Comparison of ENCODE assay signal across 8 mouse cellular contexts in the genomic region with DNA sequence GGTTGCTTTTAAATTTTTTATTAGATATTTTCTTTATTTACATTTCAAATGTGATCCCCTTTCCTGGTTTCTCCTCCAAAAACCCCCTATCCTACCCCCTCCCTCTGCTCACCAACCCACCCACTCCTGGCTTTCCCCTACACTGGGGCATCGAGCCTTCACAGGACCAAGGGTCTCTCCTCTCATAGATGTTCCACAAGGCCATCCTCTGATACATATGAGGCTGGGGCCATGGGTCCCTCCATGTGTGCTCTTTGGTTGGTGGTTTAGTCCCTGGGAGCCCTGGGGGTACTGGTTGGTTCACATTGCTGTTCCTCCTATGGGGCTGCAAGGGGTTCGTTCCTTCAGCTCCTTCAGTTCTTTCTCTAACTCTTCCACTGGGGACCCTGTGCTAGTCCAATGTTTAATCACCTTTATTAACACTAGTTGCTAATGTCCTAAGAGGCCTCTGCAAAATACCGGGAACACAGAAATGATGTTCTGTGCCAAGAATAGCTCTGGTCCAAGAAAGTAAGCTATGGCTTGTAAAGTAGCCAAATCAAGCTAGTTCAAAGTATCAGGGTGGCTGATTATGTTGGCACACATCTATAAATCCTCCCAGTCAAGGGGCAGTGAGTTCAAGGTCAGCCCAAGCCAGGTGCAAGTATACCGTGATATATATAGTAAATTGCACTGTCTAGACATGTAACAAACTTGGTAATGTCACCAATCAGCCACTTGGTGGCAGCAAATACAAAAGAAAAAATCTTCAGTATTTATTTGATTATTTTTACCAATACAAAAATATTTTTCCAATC. TPM values are rescaled to one million over a fixed set of nuclear protein-coding genes. Genes with fewer than 3 reads are reported as not detected.
A peak's percentile ranks its signal among the peaks of the same experiment; 100 is the strongest.
DNase-seq lines count a peak whose midpoint lies in the region; ATAC-seq and TF ChIP-seq lines count a peak whose summit lies in the region.

No protein-coding gene starts in this region.

- H3K4me3 ChIP-seq in forebrain, embryonic 11.5 days (ENCODE audit: low read depth, low read length), result no peak overlapping the region
- no peak overlapping the region for H3K4me3 ChIP-seq in forebrain, embryonic 10.5 days
- no peak overlapping the region for H3K4me3 ChIP-seq in liver, embryonic 14.5 days (ENCODE audit: insufficient read depth in 1 of 2, low read depth in 2 of 2, low read length in 2 of 2)

- TF ChIP-seq CTCF in liver, embryonic 14.5 days (IDR thresholded peaks at IDR 0.05; ENCODE audit: low read depth), result peak; percentile 47

- H3K27me3 ChIP-seq in forebrain, embryonic 11.5 days (ENCODE audit: control insufficient read depth, insufficient read depth, low read length), result no peaks in the 10 kb centered on the region
- no peaks in the 10 kb centered on the region for H3K27me3 ChIP-seq in forebrain, embryonic 10.5 days (ENCODE audit: poor library complexity, severe bottlenecking)
- no peaks in the 10 kb centered on the region for H3K27me3 ChIP-seq in liver, embryonic 14.5 days (ENCODE audit: control insufficient read depth, insufficient read depth, low read length)

- 73% methylated on average over 4 of the region's 4 CpGs for WGBS in forebrain, embryonic 11.5 days
- 78% methylated on average over 4 of the region's 4 CpGs for WGBS in forebrain, embryonic 10.5 days
- WGBS in liver, embryonic 14.5 days (ENCODE audit: insufficient replicate concordance), result 63% methylated on average over 4 of the region's 4 CpGs

- H3K9ac ChIP-seq in forebrain, embryonic 11.5 days (ENCODE audit: low read length), result no peak overlapping the region
- no peak overlapping the region for H3K9ac ChIP-seq in liver, embryonic 14.5 days (replicated peaks)

- no peaks in the 10 kb centered on the region for H3K9me3 ChIP-seq in forebrain, embryonic 11.5 days (ENCODE audit: control insufficient read depth, low read length)
- H3K9me3 ChIP-seq in forebrain, embryonic 10.5 days, result no peaks in the 10 kb centered on the region
- no peaks in the 10 kb centered on the region for H3K9me3 ChIP-seq in liver, embryonic 14.5 days (ENCODE audit: control insufficient read depth, low read length)

- H3K4me1 ChIP-seq in forebrain, embryonic 11.5 days (replicated peaks; ENCODE audit: control insufficient read depth, insufficient read depth, low read length), result no peaks in the 10 kb centered on the region
- peaks cover 23% of the 10 kb centered on the region for H3K4me1 ChIP-seq in forebrain, embryonic 10.5 days
- no peaks in the 10 kb centered on the region for H3K4me1 ChIP-seq in liver, embryonic 14.5 days (replicated peaks; ENCODE audit: control insufficient read depth in 2 of 2, insufficient read depth in 2 of 2, low read length in 1 of 2)

- no peaks in the 10 kb centered on the region for H3K36me3 ChIP-seq in forebrain, embryonic 11.5 days (ENCODE audit: control insufficient read depth, insufficient read depth, low read length)
- no peaks in the 10 kb centered on the region for H3K36me3 ChIP-seq in forebrain, embryonic 10.5 days (replicated peaks)
- no peaks in the 10 kb centered on the region for H3K36me3 ChIP-seq in liver, embryonic 14.5 days (replicated peaks; ENCODE audit: control insufficient read depth, insufficient read depth, low read depth)

- H3K27ac ChIP-seq in forebrain, embryonic 11.5 days (ENCODE audit: low read depth, low read length), result no peak overlapping the region
- H3K27ac ChIP-seq in forebrain, embryonic 10.5 days, result no peak overlapping the region
- H3K27ac ChIP-seq in liver, embryonic 14.5 days, result no peak overlapping the region

- TF ChIP-seq EP300 in liver, embryonic 14.5 days (IDR thresholded peaks at IDR 0.05; ENCODE audit: low read depth), result no peak

- no peak overlapping the region for H3K4me2 ChIP-seq in forebrain, embryonic 11.5 days (ENCODE audit: low read depth, low read length, severe bottlenecking)
- no peak overlapping the region for H3K4me2 ChIP-seq in liver, embryonic 14.5 days (ENCODE audit: low read depth)

- 0 out of 2 replicates have a peak, but pooled peaks have one; percentile 66 for ATAC-seq in forebrain, embryonic 11.5 days (replicated peaks; ENCODE audit: low FRiP score)
- ATAC-seq in liver, embryonic 14.5 days (ENCODE audit: insufficient read depth), result peak; percentile 39; the same call in 1 of the 2 replicates
- 0 out of 2 replicates have a peak, but pooled peaks have one; percentile 44 for ATAC-seq in neutrophil, adult 5-6 weeks (ENCODE audit: extremely low read depth, insufficient number of reproducible peaks, low FRiP score, poor library complexity, severe bottlenecking)

- DNase-seq in forebrain, embryonic 11.5 days (ENCODE audit: low spot score), result no peak
- no peak for DNase-seq in forebrain, embryonic 10.5 days (ENCODE audit: extremely low spot score, low spot score)
- peak; percentile 62 for DNase-seq in 416B (ENCODE audit: low read depth)
- peak; percentile 34 for DNase-seq in cerebellum, adult 8-10 months
- peak; percentile 29 for DNase-seq in heart, postnatal 4 days
- DNase-seq in liver, embryonic 14.5 days (ENCODE audit: low read depth in 3 of 3, low spot score in 3 of 3), result peak in 1 of 3 experiments; percentile 44
- DNase-seq in ovary, adult 18-20 months (ENCODE audit: low spot score), result no peak

RNA-seq across cellular contexts. Expression of a gene that starts 36.3 kb away (rescaled TPM):
- polyA plus RNA-seq in forebrain, embryonic 11.5 days (2014; fragmentation: Nextera tagmentation; extraction: Ambion mirVana), result 13.8 and 14.1 TPM in 2 replicates
- 13.3 and 14.1 TPM in 2 replicates for polyA plus RNA-seq in forebrain, embryonic 10.5 days (2016; fragmentation: Nextera tagmentation; extraction: Ambion mirVana)
- 10 to 100 TPM; 48.8 to 52.3 TPM for total RNA-seq in heart, postnatal 4 days (2021)
- 3.4 and 4.8 TPM in 2 replicates for polyA plus RNA-seq in liver, embryonic 14.5 days (2012; rRNA removed)
- 3.1 and 3.8 TPM in 2 replicates for polyA plus RNA-seq in liver, embryonic 14.5 days (2014; fragmentation: Nextera tagmentation; extraction: Ambion mirVana)
- total RNA-seq in neutrophil, adult 5-6 weeks (2017), result 21.4 and 26.0 TPM in 2 replicates

Comparison
In these comparisons a context has a peak if more than half of its experiments do, and no peak if none do; other contexts are left out.
1. DNase-seq: peak in 416B (single experiment), cerebellum, adult 8-10 months (single experiment) and heart, postnatal 4 days (single experiment); none in forebrain, embryonic 11.5 days (single experiment), forebrain, embryonic 10.5 days (single experiment) and ovary, adult 18-20 months (single experiment).
2. Peak in every context shown above with its lines, with median percentiles within 50 percentile points of each other: ATAC-seq.